Mouse (Mus musculus): ENCODE results near the gene Olfr498.

Olfr498 gene

GRCm38 (mm10) chr7:108465026-108465425 lies at the start of gene Olfr498:
Olfr498 (plus strand) TSS chr7:108465326.
- POLR2A ChIA-PET = no interaction called here
- CTCF ChIA-PET = no interaction called here

GRCm38 (mm10) chr7:108420121-108420520 lies 45.0 kb upstream of the Olfr498 start, which contains the start of gene Olfr497:
Olfr497 (plus strand) TSS chr7:108420421.
- POLR2A ChIA-PET = no interaction called here

More at GRCm38 (mm10) chr7:108420121-108420520, 45.0 kb upstream of the Olfr498 start, which contains the start of gene Olfr497:
- CTCF ChIA-PET = no interaction called here

Data from embryonic stem cell, embryonic (primary cell).